Mouse (Mus musculus) cerebellum, adult 11 months (tissue): ENCODE results near the gene Lipa.

ENCODE experiments used
- DNase-seq: peaks from one replicate; pipeline ENCODE4 v3.0.0; 2022

Lipa gene

DNA sequence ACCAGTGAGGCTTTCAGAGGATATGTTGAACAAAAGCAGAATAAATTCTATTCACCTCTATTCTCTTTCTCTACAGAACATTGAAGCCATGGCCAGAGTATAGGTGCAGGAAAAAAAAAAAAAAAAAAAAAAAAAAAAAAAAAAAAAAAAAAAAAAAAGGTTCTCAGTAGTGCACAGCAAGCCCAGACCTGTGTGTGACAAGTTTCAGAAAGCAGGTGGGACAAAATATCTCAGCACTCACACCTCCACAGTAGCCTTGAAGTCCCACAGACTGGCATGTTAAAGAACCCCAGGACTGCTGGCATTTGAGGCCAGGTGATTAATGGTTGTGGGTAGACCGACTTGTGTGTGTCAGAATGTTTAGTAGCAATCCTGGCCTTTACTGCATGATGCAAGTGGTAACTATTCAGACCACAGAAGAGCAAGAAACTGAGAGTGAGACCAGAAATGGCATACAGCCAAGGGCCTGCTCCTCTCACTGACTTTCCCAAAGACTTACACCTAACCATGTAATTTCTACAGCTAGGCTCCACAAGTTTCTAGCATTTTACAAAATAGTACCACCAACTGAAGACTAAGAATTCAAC, 76.4 kb downstream of the Lipa start:
- DNase-seq, result no peak

DNA sequence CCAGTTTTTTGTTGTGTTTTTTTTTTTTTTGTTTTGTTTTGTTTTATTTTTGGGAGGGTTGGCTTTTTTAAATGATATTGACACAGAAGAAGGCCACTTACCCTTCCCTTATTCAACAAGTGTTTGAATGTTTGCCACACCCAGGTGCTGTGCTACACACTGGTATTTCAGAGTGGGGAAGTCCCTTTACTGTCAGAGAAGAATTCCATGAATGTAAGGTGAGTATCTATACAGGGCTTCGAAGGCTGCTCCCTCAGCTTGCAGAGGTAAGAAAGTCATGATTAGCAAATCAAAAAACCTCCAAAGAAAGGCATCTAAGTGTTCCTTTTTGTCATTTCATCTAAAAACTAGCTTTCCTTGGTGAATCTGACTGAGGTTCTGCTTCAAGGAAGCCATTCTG, 78.4 kb downstream of the Lipa start:
- no peak for DNase-seq

GRCm38 (mm10) chr19:34445410-34446012, 81.8 kb downstream of the Lipa start:
- DNase-seq, result no peak

DNA sequence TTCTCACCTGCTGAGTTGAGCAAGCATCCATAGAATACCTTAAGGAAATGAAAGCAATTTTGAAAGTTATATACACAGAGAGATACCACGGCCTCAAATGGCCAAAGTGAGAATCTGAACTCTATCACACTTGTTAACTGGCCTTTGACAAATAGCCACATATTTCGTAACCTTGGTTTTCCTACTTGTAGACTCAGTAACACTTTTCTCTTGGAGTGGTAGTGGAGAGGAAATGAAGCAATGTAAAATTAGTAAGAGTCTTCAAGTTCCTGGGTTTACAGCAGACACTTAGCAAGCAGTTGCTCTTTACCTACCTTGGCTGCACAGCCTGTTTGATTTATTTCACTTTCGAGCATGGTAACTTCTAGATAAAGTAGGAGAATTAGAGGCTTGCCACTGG, 82.5 kb downstream of the Lipa start:
- DNase-seq, result no peak
